Mouse (Mus musculus) gastrocnemius, adult 2 months (tissue): Measurements from ENCODE around the gene Mgst3. TPM values are rescaled to one million over a fixed set of nuclear protein-coding genes. Genes with fewer than 3 reads are reported as not detected.
A peak's percentile ranks its signal among the peaks of the same experiment; 100 is the strongest.

Source experiments
- DNase-seq: peaks from one replicate; pipeline ENCODE4 v3.0.0; 2022
- H3K27ac ChIP-seq: fragments of 200-600 bp; 2 replicates; pipeline ENCODE4 v1.8.1; 2022; ENCODE audit warnings: mild to moderate bottlenecking
- H3K4me3 ChIP-seq: fragments of 200-600 bp; 2 replicates; pipeline ENCODE4 v1.8.1; 2022; ENCODE audit warnings: mild to moderate bottlenecking, moderate library complexity
- CTCF ChIP-seq: fragments of 200-600 bp; IDR thresholded peaks from 2 replicates; pipeline ENCODE4 v1.8.1; 2022; ENCODE audit warnings: antibody characterized with exemption, mild to moderate bottlenecking, moderate library complexity
- intact Hi-C: fragments of 180-260 bp; cut with DNase I; formaldehyde crosslinking; loops from one replicate; pipeline ENCODE4 v1.15.1; 2025
- long read RNA-seq, 2 experiments: library from polyadenylated mRNA; stranded (forward); transcript quantifications; one replicate each; pipeline ENCODE4 v2.0.0; 2021
- total RNA-seq, 2 experiments: library from RNA; stranded (reverse); gene quantifications; 2 replicates each; pipeline ENCODE4 v1.2.3; 2021

The Mgst3 gene
- total RNA-seq = 100 to 1,000 TPM; 147 to 151 TPM
- long read RNA-seq, experiment 1, transcript Mgst3-201 (6 exons, 1,097 nt) = major isoform, 280 of 295 reads
- long read RNA-seq, experiment 1, partial matches to known transcripts = 6 of 295 reads
- long read RNA-seq, experiment 1, other reads (novel, unspliced or antisense) = 9 of 295 reads
- long read RNA-seq, experiment 2, transcript Mgst3-201 (6 exons, 1,097 nt) = major isoform, 393 of 436 reads
- long read RNA-seq, experiment 2, partial matches to known transcripts = 28 of 436 reads
- long read RNA-seq, experiment 2, other reads (novel, unspliced or antisense) = 15 of 436 reads

GRCm38 (mm10) chr1:167393683-167394492, at the start of gene Mgst3:
Gene Mgst3 (minus strand): TSS chr1:167393841.
- H3K27ac ChIP-seq = peak within 1 kb of the TSS; percentile 95
- peak; percentile 96 for DNase-seq
- peak within 1 kb of the TSS; percentile 82 for H3K4me3 ChIP-seq
- peak; percentile 76 for TF ChIP-seq CTCF
- intact Hi-C loops = loop anchor here (1.0 kb wide), 1 partner anchor 24 kb away; no protein-coding TSS in a partner anchor

GRCm38 (mm10) chr1:167438231-167438885, 44.7 kb upstream of the Mgst3 start:
- intact Hi-C loops = no loop called here
- H3K4me3 ChIP-seq = no peak overlapping the region
- DNase-seq = no peak
- H3K27ac ChIP-seq = no peak overlapping the region
- no peak for TF ChIP-seq CTCF

GRCm38 (mm10) chr1:167437091-167437490, 43.5 kb upstream of the Mgst3 start:
- no peak overlapping the region for H3K4me3 ChIP-seq
- no peak overlapping the region for H3K27ac ChIP-seq
- no peak for DNase-seq
- TF ChIP-seq CTCF = no peak
- intact Hi-C loops = no loop called here

- no peak for DNase-seq
- intact Hi-C loops = no loop called here
- Histone ChIP-seq H3K27ac (no peak overlapping the region), H3K4me3 (no peak overlapping the region)
- no peak for TF ChIP-seq CTCF
These were observed 42.7 kb upstream of the Mgst3 start for GRCm38 (mm10) chr1:167436186-167436975.

- intact Hi-C loops = no loop called here
- no peak for DNase-seq
- H3K4me3 ChIP-seq = no peak overlapping the region
- TF ChIP-seq CTCF = no peak
- no peak overlapping the region for H3K27ac ChIP-seq
These were observed 41.3 kb upstream of the Mgst3 start for GRCm38 (mm10) chr1:167434931-167435330.

GRCm38 (mm10) chr1:167430976-167431676, 37.5 kb upstream of the Mgst3 start:
- TF ChIP-seq CTCF = no peak
- Histone ChIP-seq H3K27ac (no peak overlapping the region), H3K4me3 (no peak overlapping the region)
- intact Hi-C loops = no loop called here
- no peak for DNase-seq

- TF ChIP-seq CTCF = no peak
- no peak overlapping the region for H3K27ac ChIP-seq
- intact Hi-C loops = no loop called here
- H3K4me3 ChIP-seq = no peak overlapping the region
- no peak for DNase-seq
These were observed 33.0 kb upstream of the Mgst3 start for GRCm38 (mm10) chr1:167426681-167427080.

- no peak overlapping the region for H3K4me3 ChIP-seq
- no peak for TF ChIP-seq CTCF
- intact Hi-C loops = no loop called here
- no peak for DNase-seq
- no peak overlapping the region for H3K27ac ChIP-seq
These were observed 31.9 kb upstream of the Mgst3 start for GRCm38 (mm10) chr1:167425572-167425971.

- intact Hi-C loops = no loop called here
- H3K4me3 ChIP-seq = no peak overlapping the region
- H3K27ac ChIP-seq = no peak overlapping the region
- TF ChIP-seq CTCF = no peak
- peak; percentile 51 for DNase-seq
These were observed 29.0 kb upstream of the Mgst3 start for GRCm38 (mm10) chr1:167422501-167423240.

GRCm38 (mm10) chr1:167414846-167415245, 21.2 kb upstream of the Mgst3 start:
- H3K27ac ChIP-seq = no peak overlapping the region
- no peak overlapping the region for H3K4me3 ChIP-seq
- DNase-seq = peak; percentile 76
- intact Hi-C loops = loop anchor here (1.0 kb wide), 2 partner anchors 222 to 230 kb away; no protein-coding TSS in a partner anchor
- TF ChIP-seq CTCF = no peak; the same call in 1 of the 2 replicates
